Mouse (Mus musculus): ENCODE data around the gene Ifnz. TPM values are rescaled to one million over a fixed set of nuclear protein-coding genes. Genes with fewer than 3 reads are reported as not detected.
A peak's percentile ranks its signal among the peaks of the same experiment; 100 is the strongest.
"Not testable (repeated sequence)": the region's sequence is repeated elsewhere in the genome, so short reads cannot be mapped to it uniquely, and the experiment has no call there.

Gene Ifnz
- total and polyA plus RNA-seq, 3 experiments = not detected

DNA sequence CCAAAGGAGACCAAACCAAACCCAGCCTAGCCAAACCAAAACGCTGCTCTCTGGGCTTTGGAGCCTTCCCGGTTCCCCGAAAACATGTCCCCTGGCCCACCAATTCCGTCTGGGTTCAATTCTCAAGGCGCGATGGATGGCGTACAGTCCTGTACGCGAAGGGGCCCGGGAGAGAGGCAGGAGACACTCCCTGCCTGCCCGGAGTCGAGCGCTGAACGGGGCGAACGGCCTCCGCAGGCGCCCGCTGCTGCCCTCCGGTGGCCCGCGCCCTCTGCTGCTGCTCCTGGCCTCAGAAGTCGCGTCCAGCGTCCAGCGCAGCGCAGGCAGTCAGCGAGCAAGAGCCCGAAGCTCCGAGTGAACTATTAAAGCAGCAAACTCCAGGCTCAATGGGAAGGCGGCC is 404 bp downstream of the Ifnz start:
- peak; percentile 28; the same call in 1 of the 2 replicates for TF ChIP-seq CTCF (IDR thresholded peaks at IDR 0.05)
- peak overlapping the region; percentile 60 for H3K9ac ChIP-seq (ENCODE audit: low read depth, low read length)
- H3K4me3 ChIP-seq; H3K36me3 ChIP-seq (ENCODE audit: control insufficient read depth, insufficient read depth, low read length); H3K79me2 ChIP-seq (replicated peaks; ENCODE audit: control insufficient read depth, insufficient read depth, low read length); intact Hi-C loops (cut with DNase I); H3K27me3 ChIP-seq (ENCODE audit: control insufficient read depth, insufficient read depth, low read length); H3K27ac ChIP-seq; H3K4me1 ChIP-seq (ENCODE audit: control insufficient read depth, insufficient read depth, low read length): not testable (repeated sequence)
- peak in 1 of 2 experiments; percentile 56 for DNase-seq
- WGBS = 0% methylated on average over 11 of the region's 31 CpGs

DNA sequence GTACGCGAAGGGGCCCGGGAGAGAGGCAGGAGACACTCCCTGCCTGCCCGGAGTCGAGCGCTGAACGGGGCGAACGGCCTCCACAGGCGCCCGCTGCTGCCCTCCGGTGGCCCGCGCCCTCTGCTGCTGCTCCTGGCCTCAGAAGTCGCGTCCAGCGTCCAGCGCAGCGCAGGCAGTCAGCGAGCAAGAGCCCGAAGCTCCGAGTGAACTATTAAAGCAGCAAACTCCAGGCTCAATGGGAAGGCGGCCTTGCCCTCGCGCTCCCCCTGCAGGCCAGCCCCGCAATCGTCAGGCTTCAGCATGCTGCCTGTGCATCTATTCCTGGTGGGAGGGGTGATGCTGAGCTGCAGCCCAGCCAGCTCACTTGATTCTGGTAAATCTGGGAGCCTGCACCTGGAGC is 3.5 kb downstream of the Ifnz start, which contains the start of gene Gm13276:
Gene Gm13276, plus strand, starts transcription at position 301 of the 400 bp plus-strand sequence.
- WGBS = no CpG with 5 or more reads among the region's 27 CpGs
- H3K27me3 ChIP-seq (ENCODE audit: control insufficient read depth, insufficient read depth, low read length); DNase-seq; H3K4me1 ChIP-seq (ENCODE audit: control insufficient read depth, insufficient read depth, low read length); H3K4me3 ChIP-seq; H3K27ac ChIP-seq; H3K9ac ChIP-seq (ENCODE audit: low read depth, low read length); intact Hi-C loops (cut with DNase I); H3K79me2 ChIP-seq (replicated peaks; ENCODE audit: control insufficient read depth, insufficient read depth, low read length); H3K36me3 ChIP-seq (ENCODE audit: control insufficient read depth, insufficient read depth, low read length): not testable (repeated sequence)

DNA sequence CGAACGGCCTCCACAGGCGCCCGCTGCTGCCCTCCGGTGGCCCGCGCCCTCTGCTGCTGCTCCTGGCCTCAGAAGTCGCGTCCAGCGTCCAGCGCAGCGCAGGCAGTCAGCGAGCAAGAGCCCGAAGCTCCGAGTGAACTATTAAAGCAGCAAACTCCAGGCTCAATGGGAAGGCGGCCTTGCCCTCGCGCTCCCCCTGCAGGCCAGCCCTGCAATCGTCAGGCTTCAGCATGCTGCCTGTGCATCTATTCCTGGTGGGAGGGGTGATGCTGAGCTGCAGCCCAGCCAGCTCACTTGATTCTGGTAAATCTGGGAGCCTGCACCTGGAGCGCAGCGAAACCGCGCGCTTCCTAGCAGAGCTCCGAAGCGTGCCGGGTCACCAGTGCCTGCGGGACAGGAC is 6.5 kb downstream of the Ifnz start, which contains the start of gene Gm13277:
Gene Gm13277, plus strand, starts transcription at position 231 of the 400 bp plus-strand sequence.
- peak; percentile 68 to 78 for DNase-seq
- 0% methylated on average over 5 of the region's 28 CpGs for WGBS
- TF ChIP-seq CTCF (IDR thresholded peaks at IDR 0.05) = peak; percentile 52

DNA sequence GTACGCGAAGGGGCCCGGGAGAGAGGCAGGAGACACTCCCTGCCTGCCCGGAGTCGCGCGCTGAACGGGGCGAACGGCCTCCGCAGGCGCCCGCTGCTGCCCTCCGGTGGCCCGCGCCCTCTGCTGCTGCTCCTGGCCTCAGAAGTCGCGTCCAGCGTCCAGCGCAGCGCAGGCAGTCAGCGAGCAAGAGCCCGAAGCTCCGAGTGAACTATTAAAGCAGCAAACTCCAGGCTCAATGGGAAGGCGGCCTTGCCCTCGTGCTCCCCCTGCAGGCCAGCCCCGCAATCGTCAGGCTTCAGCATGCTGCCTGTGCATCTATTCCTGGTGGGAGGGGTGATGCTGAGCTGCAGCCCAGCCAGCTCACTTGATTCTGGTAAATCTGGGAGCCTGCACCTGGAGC is 9.3 kb downstream of the Ifnz start, which contains the start of gene Gm13278:
Gene Gm13278, plus strand, starts transcription at position 301 of the 400 bp plus-strand sequence.
- H3K4me1 ChIP-seq (ENCODE audit: control insufficient read depth, insufficient read depth, low read length); DNase-seq; H3K27ac ChIP-seq; H3K9ac ChIP-seq (ENCODE audit: low read depth, low read length); H3K27me3 ChIP-seq (ENCODE audit: control insufficient read depth, insufficient read depth, low read length); intact Hi-C loops (cut with DNase I); H3K79me2 ChIP-seq (replicated peaks; ENCODE audit: control insufficient read depth, insufficient read depth, low read length); H3K4me3 ChIP-seq; H3K36me3 ChIP-seq (ENCODE audit: control insufficient read depth, insufficient read depth, low read length): not testable (repeated sequence)
- no CpG with 5 or more reads among the region's 28 CpGs for WGBS

More for the DNA sequence above, 6.5 kb downstream of the Ifnz start, which contains the start of gene Gm13277:
- H3K36me3 ChIP-seq (ENCODE audit: control insufficient read depth, insufficient read depth, low read length); H3K27ac ChIP-seq; intact Hi-C loops (cut with DNase I); H3K9ac ChIP-seq (ENCODE audit: low read depth, low read length); H3K4me3 ChIP-seq; H3K4me1 ChIP-seq (ENCODE audit: control insufficient read depth, insufficient read depth, low read length); H3K27me3 ChIP-seq (ENCODE audit: control insufficient read depth, insufficient read depth, low read length); H3K79me2 ChIP-seq (replicated peaks; ENCODE audit: control insufficient read depth, insufficient read depth, low read length): not testable (repeated sequence)

DNA sequence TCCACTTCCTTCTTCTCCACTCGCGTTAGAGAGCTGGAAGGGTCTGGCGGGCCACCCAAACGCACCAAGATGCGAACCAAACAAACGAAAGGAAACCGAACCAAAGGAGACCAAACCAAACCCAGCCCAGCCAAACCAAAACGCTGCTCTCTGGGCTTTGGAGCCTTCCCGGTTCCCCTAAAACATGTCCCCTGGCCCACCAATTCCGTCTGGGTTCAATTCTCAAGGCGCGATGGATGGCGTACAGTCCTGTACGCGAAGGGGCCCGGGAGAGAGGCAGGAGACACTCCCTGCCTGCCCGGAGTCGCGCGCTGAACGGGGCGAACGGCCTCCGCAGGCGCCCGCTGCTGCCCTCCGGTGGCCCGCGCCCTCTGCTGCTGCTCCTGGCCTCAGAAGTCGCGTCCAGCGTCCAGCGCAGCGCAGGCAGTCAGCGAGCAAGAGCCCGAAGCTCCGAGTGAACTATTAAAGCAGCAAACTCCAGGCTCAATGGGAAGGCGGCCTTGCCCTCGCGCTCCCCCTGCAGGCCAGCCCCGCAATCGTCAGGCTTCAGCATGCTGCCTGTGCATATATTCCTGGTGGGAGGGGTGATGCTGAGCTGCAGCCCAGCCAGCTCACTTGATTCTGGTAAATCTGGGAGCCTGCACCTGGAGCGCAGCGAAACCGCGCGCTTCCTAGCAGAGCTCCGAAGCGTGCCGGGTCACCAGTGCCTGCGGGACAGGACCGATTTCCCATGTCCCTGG is 12.2 kb downstream of the Ifnz start, which contains the start of gene Gm13275:
Gene Gm13275, plus strand, starts transcription at position 552 of the 740 bp plus-strand sequence.
- H3K27me3 ChIP-seq (ENCODE audit: control insufficient read depth, insufficient read depth, low read length); H3K36me3 ChIP-seq (ENCODE audit: control insufficient read depth, insufficient read depth, low read length); H3K4me1 ChIP-seq (ENCODE audit: control insufficient read depth, insufficient read depth, low read length); H3K9ac ChIP-seq (ENCODE audit: low read depth, low read length); H3K79me2 ChIP-seq (replicated peaks; ENCODE audit: control insufficient read depth, insufficient read depth, low read length); intact Hi-C loops (cut with DNase I): not testable (repeated sequence)
- Histone ChIP-seq H3K4me3 (peak within 1 kb of the TSS; percentile 16), H3K27ac (peak within 1 kb of the TSS; percentile 10)
- under 1% methylated on average over 19 of the region's 52 CpGs for WGBS
- peak; percentile 73 to 89 for DNase-seq
- peak; percentile 50 for TF ChIP-seq CTCF (IDR thresholded peaks at IDR 0.05)

DNA sequence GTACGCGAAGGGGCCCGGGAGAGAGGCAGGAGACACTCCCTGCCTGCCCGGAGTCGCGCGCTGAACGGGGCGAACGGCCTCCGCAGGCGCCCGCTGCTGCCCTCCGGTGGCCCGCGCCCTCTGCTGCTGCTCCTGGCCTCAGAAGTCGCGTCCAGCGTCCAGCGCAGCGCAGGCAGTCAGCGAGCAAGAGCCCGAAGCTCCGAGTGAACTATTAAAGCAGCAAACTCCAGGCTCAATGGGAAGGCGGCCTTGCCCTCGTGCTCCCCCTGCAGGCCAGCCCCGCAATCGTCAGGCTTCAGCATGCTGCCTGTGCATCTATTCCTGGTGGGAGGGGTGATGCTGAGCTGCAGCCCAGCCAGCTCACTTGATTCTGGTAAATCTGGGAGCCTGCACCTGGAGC is 15.2 kb downstream of the Ifnz start, which contains the start of gene Gm13279:
Gene Gm13279, plus strand, starts transcription at position 301 of the 400 bp plus-strand sequence.
- H3K27me3 ChIP-seq (ENCODE audit: control insufficient read depth, insufficient read depth, low read length); intact Hi-C loops (cut with DNase I); H3K79me2 ChIP-seq (replicated peaks; ENCODE audit: control insufficient read depth, insufficient read depth, low read length); H3K4me3 ChIP-seq; H3K27ac ChIP-seq; H3K4me1 ChIP-seq (ENCODE audit: control insufficient read depth, insufficient read depth, low read length); H3K9ac ChIP-seq (ENCODE audit: low read depth, low read length); H3K36me3 ChIP-seq (ENCODE audit: control insufficient read depth, insufficient read depth, low read length); DNase-seq: not testable (repeated sequence)
- WGBS = no CpG with 5 or more reads among the region's 28 CpGs

DNA sequence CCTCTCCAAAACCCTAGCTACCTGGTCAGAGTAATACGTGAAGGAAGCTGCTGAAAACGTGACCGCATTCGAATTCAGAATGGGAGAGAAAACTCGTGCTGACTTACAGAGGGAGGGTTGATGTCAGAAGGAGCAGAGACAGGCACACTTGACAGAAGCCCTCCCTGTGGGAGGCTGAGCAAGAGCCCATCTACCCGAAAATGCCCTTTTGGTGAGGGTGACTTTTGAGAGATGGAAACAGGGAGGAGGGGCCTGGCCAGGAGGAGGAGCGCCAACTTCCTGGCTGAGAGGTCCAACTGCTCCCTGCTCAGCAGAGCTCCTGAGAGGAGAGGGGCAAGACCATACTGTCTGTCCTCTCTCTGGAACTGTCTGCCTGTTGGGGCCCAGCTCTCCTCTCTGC is 17.4 kb downstream of the Ifnz start, which contains the start of gene Gm13285:
Gene Gm13285, plus strand, starts transcription at position 301 of the 400 bp plus-strand sequence.
- H3K4me3 ChIP-seq; H3K36me3 ChIP-seq (ENCODE audit: control insufficient read depth, insufficient read depth, low read length); intact Hi-C loops (cut with DNase I); H3K27me3 ChIP-seq (ENCODE audit: control insufficient read depth, insufficient read depth, low read length); H3K9ac ChIP-seq (ENCODE audit: low read depth, low read length); H3K4me1 ChIP-seq (ENCODE audit: control insufficient read depth, insufficient read depth, low read length); H3K27ac ChIP-seq; H3K79me2 ChIP-seq (replicated peaks; ENCODE audit: control insufficient read depth, insufficient read depth, low read length); DNase-seq: not testable (repeated sequence)
- 12% methylated on average over 5 of the region's 7 CpGs for WGBS

DNA sequence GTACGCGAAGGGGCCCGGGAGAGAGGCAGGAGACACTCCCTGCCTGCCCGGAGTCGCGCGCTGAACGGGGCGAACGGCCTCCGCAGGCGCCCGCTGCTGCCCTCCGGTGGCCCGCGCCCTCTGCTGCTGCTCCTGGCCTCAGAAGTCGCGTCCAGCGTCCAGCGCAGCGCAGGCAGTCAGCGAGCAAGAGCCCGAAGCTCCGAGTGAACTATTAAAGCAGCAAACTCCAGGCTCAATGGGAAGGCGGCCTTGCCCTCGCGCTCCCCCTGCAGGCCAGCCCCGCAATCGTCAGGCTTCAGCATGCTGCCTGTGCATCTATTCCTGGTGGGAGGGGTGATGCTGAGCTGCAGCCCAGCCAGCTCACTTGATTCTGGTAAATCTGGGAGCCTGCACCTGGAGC is 21.0 kb downstream of the Ifnz start, which contains the start of gene Gm13287:
Gene Gm13287, plus strand, starts transcription at position 301 of the 400 bp plus-strand sequence.
- H3K36me3 ChIP-seq (ENCODE audit: control insufficient read depth, insufficient read depth, low read length); intact Hi-C loops (cut with DNase I); H3K4me3 ChIP-seq; H3K27me3 ChIP-seq (ENCODE audit: control insufficient read depth, insufficient read depth, low read length); H3K9ac ChIP-seq (ENCODE audit: low read depth, low read length); H3K27ac ChIP-seq; H3K79me2 ChIP-seq (replicated peaks; ENCODE audit: control insufficient read depth, insufficient read depth, low read length); H3K4me1 ChIP-seq (ENCODE audit: control insufficient read depth, insufficient read depth, low read length); DNase-seq: not testable (repeated sequence)
- WGBS = no CpG with 5 or more reads among the region's 29 CpGs

DNA sequence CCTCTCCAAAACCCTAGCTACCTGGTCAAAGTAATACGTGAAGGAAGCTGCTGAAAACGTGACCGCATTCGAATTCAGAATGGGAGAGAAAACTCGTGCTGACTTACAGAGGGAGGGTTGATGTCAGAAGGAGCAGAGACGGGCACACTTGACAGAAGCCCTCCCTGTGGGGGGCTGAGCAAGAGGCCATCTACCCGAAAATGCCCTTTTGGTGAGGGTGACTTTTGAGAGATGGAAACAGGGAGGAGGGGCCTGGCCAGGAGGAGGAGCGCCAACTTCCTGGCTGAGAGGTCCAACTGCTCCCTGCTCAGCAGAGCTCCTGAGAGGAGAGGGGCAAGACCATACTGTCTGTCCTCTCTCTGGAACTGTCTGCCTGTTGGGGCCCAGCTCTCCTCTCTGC is 23.3 kb downstream of the Ifnz start, which contains the start of gene Gm13288:
Gene Gm13288, plus strand, starts transcription at position 301 of the 400 bp plus-strand sequence.
- H3K4me3 ChIP-seq; H3K27ac ChIP-seq; intact Hi-C loops (cut with DNase I); H3K27me3 ChIP-seq (ENCODE audit: control insufficient read depth, insufficient read depth, low read length); H3K79me2 ChIP-seq (replicated peaks; ENCODE audit: control insufficient read depth, insufficient read depth, low read length); H3K4me1 ChIP-seq (ENCODE audit: control insufficient read depth, insufficient read depth, low read length); DNase-seq; H3K36me3 ChIP-seq (ENCODE audit: control insufficient read depth, insufficient read depth, low read length): not testable (repeated sequence)
- peak within 1 kb of the TSS; percentile 59; the same call in 1 of the 2 replicates for H3K9ac ChIP-seq (ENCODE audit: low read depth, low read length)
- no CpG with 5 or more reads among the region's 8 CpGs for WGBS
